Mouse (Mus musculus) heart, postnatal 36 days (tissue): ENCODE results near the gene Dvl3. TPM values are rescaled to one million over a fixed set of nuclear protein-coding genes. Genes with fewer than 3 reads are reported as not detected.
A peak's percentile ranks its signal among the peaks of the same experiment; 100 is the strongest.

Experiments
- DNase-seq, 2 experiments: peaks; one replicate each; pipeline ENCODE4 v3.0.0; 2021 to 2022
- intact Hi-C: fragments of 180-260 bp; cut with DNase I; formaldehyde crosslinking; loops from one replicate; pipeline ENCODE4 v1.15.1; 2025
- total RNA-seq, 2 experiments: library from RNA; stranded (reverse); gene quantifications; 2 replicates each; pipeline ENCODE4 v1.2.3; 2021

Dvl3 gene
- total RNA-seq, 2 experiments from 2014 or later, result 44.9 to 47.2 TPM

DNA sequence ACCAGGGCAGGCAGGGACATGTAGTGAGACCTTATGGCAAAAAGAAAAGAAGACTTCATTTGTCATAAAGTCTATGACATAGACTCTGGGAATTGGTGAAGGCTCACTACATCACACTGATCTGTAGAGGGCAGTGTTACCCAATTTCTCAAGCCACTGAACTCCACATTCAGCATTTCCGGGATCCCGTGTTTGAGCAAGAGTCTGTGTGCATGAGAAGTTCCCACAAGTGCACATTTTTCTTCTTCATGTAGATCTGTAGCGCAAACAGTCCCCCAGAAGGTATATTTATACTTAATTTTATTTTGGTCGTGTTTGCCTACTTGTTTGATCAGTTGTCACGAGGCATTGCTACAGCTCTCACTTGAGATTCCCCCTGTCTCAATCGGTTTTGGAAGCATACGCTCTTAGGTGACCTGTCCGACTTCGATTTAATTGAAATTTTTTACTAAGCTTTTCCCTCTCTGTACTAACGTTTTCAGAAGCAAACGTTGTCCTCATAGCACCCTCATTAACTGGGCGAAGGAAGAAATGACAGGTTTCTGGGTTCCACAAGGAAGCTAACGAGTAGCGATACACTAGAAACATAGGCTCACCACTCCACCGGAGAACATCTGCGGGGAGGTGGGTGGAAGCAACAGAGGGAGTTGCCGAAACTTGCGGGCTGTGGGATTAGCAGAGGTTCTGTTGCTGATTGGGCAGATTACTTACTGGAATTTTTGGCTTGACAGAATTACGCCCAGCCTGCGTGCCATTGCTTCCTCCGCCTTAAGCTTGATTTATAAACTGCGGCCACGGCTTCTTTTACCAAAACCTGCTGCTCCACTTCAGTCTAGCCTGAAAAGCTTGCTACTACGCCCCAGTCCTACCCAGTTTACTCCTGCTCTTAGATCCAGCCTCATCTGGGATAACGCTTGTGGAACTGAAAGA is 19.8 kb upstream of the Dvl3 start:
- DNase-seq, result peak; percentile 57 to 64

GRCm38 (mm10) chr16:20497980-20498676 is 18.7 kb upstream of the Dvl3 start:
- no peak for DNase-seq
- intact Hi-C loops, result loop anchor here (2.0 to 5.0 kb wide), 4 partner anchors 19 to 264 kb away; partner anchors contain the start of genes Abcf3, Alg3, Dvl3 and Eef1akmt4

More for the DNA sequence above, 19.8 kb upstream of the Dvl3 start:
- intact Hi-C loops, result loop anchor here (1.0 to 5.0 kb wide), 4 partner anchors 50 to 265 kb away; partner anchors contain the start of genes Abcf3, Alg3, Eef1akmt4 and Gm49333

DNA sequence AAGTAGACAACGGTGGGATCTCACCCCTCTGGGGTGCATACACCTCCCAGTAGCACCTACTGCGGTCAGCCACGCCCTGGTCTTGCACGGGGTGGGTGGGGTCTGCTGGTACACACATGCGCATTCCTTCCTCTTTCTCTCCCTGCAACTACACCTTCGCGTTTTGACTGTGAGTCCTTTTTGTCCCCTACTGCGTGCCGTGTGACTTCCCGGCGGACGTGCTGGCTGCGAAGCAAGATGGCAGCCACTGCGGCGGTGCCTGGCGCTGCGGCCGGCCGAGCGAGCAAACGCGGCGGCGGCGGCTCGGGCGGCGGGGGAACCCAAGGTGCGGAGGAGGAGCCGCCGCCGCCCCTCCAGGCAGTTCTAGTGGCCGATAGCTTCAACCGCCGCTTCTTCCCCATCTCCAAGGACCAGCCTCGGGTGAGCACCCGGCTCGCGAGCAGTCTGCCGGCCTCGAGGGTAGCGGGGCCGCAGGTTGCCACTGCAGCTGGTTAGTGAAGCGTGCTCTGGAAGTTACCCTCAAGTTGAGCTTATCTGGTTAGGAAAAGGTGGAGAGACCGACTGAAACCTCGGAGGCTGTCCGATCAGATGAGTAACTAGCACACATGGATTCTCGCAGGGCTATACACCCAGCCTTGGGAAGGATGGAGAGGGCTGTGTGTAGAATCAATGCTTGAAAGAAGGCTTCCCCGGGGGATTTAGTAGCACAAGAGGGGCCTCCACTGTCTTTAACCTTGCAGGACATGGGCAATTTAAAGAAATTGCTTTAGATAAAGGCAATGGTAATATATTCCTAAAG is 17.9 kb upstream of the Dvl3 start, which contains the start of gene Eif2b5:
TSS of gene Eif2b5 (plus strand) at position 141 of the 799 bp plus-strand sequence.
- DNase-seq, result peak; percentile 92 to 93
- intact Hi-C loops, result loop anchor here (2.0 to 5.0 kb wide), 4 partner anchors 18 to 263 kb away; partner anchors contain the start of genes Abcf3, Alg3, Dvl3 and Eef1akmt4

GRCm38 (mm10) chr16:20506000-20506399 is 10.8 kb upstream of the Dvl3 start:
- intact Hi-C loops, result no loop called here

GRCm38 (mm10) chr16:20509349-20509748 is 7.4 kb upstream of the Dvl3 start:
- intact Hi-C loops, result no loop called here
- peak; percentile 15 to 23 for DNase-seq

More at GRCm38 (mm10) chr16:20506000-20506399, 10.8 kb upstream of the Dvl3 start:
- no peak for DNase-seq

GRCm38 (mm10) chr16:20511277-20511847 is 5.4 kb upstream of the Dvl3 start:
- no peak for DNase-seq
- intact Hi-C loops, result no loop called here

DNA sequence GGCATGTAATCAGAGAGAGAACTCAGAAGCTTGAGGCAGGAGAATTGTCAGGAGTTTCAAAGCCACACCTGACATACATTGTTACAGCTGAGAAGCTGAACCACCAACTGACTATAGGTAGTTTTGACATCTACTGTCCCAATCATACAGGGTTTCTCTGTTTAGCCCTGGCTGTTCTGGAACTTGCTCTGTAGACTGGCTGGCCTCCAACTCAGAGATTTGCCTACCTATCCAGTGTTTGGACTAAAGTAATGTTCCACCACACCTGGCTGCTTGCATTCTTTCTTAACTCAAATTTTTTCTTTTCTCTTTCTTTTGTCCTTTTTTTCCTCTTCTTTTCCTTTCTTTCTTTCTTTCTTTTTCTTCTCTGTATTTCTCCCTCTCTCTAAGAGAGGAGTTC is 750 bp upstream of the Dvl3 start:
- no peak for DNase-seq
- intact Hi-C loops, result loop anchor here (2.0 to 5.0 kb wide), 2 partner anchors 17 to 96 kb away; partner anchors contain the start of genes Alg3, Eef1akmt4, Eif2b5 and Gm49333

GRCm38 (mm10) chr16:20517216-20517615 is 434 bp downstream of the Dvl3 start:
- DNase-seq, result no peak
- intact Hi-C loops, result loop anchor here (1.0 to 5.0 kb wide), 3 partner anchors 18 to 95 kb away; partner anchors contain the start of genes Alg3, Eef1akmt4, Eif2b5 and Gm49333

- intact Hi-C loops, result loop anchor here (1.0 to 5.0 kb wide), 4 partner anchors 18 to 94 kb away; partner anchors contain the start of genes Abcf3, Alg3, Eef1akmt4 and Eif2b5
- DNase-seq, result peak in 1 of 2 experiments; percentile 24
Observed at GRCm38 (mm10) chr16:20517701-20518374, 1.1 kb downstream of the Dvl3 start.

DNA sequence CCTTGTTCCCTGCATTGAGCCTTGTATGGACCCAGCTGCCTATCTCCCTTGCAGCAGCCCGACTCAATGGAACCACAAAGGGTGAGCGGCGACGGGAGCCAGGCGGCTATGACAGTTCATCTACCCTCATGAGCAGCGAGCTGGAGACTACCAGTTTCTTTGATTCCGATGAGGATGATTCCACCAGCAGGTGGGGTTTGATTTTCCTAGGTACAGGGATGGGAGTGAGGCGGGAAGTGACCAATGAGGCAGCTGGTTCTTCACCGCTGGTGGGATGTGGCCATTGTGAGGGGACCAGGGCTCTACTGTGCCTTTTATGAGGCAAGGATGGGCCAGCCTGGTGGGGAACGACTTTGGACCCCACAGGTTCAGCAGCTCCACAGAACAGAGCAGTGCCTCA is 7.1 kb downstream of the Dvl3 start:
- intact Hi-C loops, result no loop called here
- no peak for DNase-seq

GRCm38 (mm10) chr16:20528779-20529178 is 12.0 kb downstream of the Dvl3 start:
- no peak for DNase-seq
- intact Hi-C loops, result no loop called here

- intact Hi-C loops, result no loop called here
- no peak for DNase-seq
Observed at GRCm38 (mm10) chr16:20529375-20529774, 12.6 kb downstream of the Dvl3 start.

GRCm38 (mm10) chr16:20530941-20531340 is 14.2 kb downstream of the Dvl3 start:
- no peak for DNase-seq
- intact Hi-C loops, result no loop called here

DNA sequence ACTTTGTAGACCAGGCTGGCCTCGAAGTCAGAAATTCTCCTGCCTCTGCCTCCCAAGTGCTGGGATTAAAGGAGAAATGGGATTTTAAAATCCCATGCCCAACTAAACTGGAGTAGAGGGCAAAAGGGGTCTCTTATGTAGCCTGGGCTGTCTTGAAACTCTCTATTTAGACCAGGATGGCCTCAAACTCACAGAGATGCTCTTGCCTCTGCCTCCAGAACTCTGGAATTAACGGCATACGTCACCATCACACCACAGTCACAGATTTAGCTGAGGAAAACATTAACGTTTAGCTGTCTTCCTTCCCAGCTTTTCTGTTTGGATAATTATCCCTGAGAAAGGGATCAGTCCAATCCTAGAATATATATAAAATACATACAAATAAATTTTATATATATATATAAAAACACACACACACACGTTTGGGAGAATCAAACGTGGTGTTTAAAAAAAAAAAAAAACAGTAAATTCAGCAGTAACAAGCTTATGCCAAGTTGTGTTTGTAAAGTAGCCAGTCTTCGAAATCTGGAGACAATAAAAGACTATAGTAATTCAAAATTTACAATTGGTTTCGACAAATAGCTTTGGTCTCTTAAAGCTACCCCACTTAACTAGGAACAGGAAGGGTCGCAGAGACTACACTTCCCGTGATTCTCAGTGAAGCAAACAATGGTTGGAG is 18.0 kb downstream of the Dvl3 start:
- intact Hi-C loops, result loop anchor here (5.0 kb wide), 2 partner anchors 118 to 138 kb away; partner anchors contain the start of gene Psmd2
- no peak for DNase-seq

GRCm38 (mm10) chr16:20535296-20536080 is 18.7 kb downstream of the Dvl3 start, which contains the start of gene Ap2m1:
Ap2m1 (plus strand) TSS chr16:20535478.
- intact Hi-C loops, result loop anchor here (1.0 to 5.0 kb wide), 3 partner anchors 18 to 137 kb away; partner anchors contain the start of gene Psmd2
- DNase-seq, result peak; percentile 89 to 92

DNA sequence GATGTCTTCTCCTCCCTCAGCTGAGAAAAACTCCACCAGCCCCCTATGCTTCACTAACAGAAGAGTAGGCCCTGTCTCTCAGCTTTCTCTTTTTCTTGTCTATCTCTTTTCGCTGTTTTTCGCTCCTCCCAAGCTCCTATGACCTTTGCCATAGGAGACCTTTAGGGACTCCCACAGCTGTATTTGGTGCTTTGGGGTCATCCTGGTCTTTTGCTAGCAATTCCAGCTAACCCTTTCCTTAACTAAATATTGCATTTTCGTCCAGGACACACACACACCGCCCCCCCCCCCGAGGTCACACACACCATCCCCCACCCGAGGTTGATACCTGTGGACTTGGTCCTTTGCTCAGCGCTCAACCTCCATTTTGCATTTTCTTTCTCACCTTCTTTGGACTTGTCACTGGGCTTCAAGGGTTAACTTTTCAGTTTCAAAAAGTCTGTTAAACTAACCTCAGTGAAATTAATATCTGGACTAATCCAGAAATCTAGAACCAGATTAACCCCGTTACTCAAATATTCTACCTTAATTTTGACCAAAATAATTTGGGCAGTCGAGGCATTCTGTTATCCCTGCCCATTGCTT is 19.4 kb downstream of the Dvl3 start:
- DNase-seq, result no peak
- intact Hi-C loops, result loop anchor here (1.0 to 5.0 kb wide), 3 partner anchors 19 to 136 kb away; partner anchors contain the start of gene Psmd2

GRCm38 (mm10) chr16:20537071-20537471 is 20.3 kb downstream of the Dvl3 start:
- DNase-seq, result peak in 1 of 2 experiments; percentile 14
- intact Hi-C loops, result loop anchor here (5.0 kb wide), 2 partner anchors 115 to 135 kb away; partner anchors contain the start of gene Psmd2
